Mouse (Mus musculus): ENCODE results near the gene Hspb2.

- no peak for TF ChIP-seq CTCF (conservative IDR thresholded peaks at IDR 0.05 in 1 of 2, IDR thresholded peaks at IDR 0.05 in 1 of 2; ENCODE audit: low read depth in 2 of 2, low read length in 2 of 2)
- TF ChIP-seq SMC3 (IDR thresholded peaks at IDR 0.05; ENCODE audit: low read depth, low read length) = no peak
- no peak for TF ChIP-seq USF1 (IDR thresholded peaks at IDR 0.05; ENCODE audit: low read depth, low read length)
- TF ChIP-seq USF2 (conservative IDR thresholded peaks at IDR 0.05; ENCODE audit: low read depth, low read length) = no peak
- no peak for TF ChIP-seq ELF1 (IDR thresholded peaks at IDR 0.05; ENCODE audit: low read depth, low read length)
- TF ChIP-seq POLR2AphosphoS2 (IDR thresholded peaks at IDR 0.05; ENCODE audit: low read depth, low read length) = no peak
- no peak for TF ChIP-seq CHD1 (IDR thresholded peaks at IDR 0.05; ENCODE audit: low read depth, low read length)
- TF ChIP-seq TBP (conservative IDR thresholded peaks at IDR 0.05; ENCODE audit: low read depth, low read length) = no peak
- no peak for TF ChIP-seq RAD21 (IDR thresholded peaks at IDR 0.05; ENCODE audit: low read depth, low read length)
- no peak for TF ChIP-seq ZNF384 (IDR thresholded peaks at IDR 0.05; ENCODE audit: low read depth, low read length)
- TF ChIP-seq MYC (IDR thresholded peaks at IDR 0.05; ENCODE audit: low read depth, low read length) = no peak
- TF ChIP-seq MAFK (IDR thresholded peaks at IDR 0.05; ENCODE audit: insufficient replicate concordance, low read length) = no peak
- no peak for TF ChIP-seq POLR2A (IDR thresholded peaks at IDR 0.05; ENCODE audit: low read depth, low read length)
These were observed 47.2 kb downstream of the Hspb2 start for GRCm38 (mm10) chr9:50704907-50705306.

All from CH12.LX (cell line).